20 mouse cellular contexts compared by ENCODE assay signal in genomic region chr11:25684731-25685130, GRCm38 (mm10).
A peak's percentile ranks its signal among the peaks of the same experiment; 100 is the strongest.
DNase-seq lines count a peak whose midpoint lies in the region; ATAC-seq lines count a peak whose summit lies in the region.
"Had no signal": no experiment of that assay in that cellular context is flagged by ENCODE, and none has a peak within 500 bp of the region (broad histone marks: within the 10 kb centered on the region; RNA-seq: fewer than 3 reads in every experiment).

No protein-coding gene starts in this region.

- peak; percentile 9 for DNase-seq in adrenal gland, postnatal 14 days
- DNase-seq in adrenal gland, adult (ENCODE audit: inconsistent age in 2 of 2, low spot score in 1 of 2), result no peak
- no peak for DNase-seq in frontal cortex, postnatal 14 days (ENCODE audit: low spot score in 2 of 2)
- DNase-seq in layer of hippocampus, adult 11-12 months (ENCODE audit: low spot score), result peak; percentile 62
- DNase-seq in layer of hippocampus, postnatal 14 days (ENCODE audit: low spot score in 2 of 2), result peak; percentile 57 to 92
- DNase-seq in heart, adult 8-10 months (ENCODE audit: low spot score), result no peak
- DNase-seq: cerebellum, adult 9-11 months; embryo, embryonic 11 days; gastrocnemius, postnatal 36 days; liver, postnatal 0 days; lung, postnatal 10 days; spleen, adult 18-20 months; thymus, postnatal 4 days had no signal

- ATAC-seq in frontal cortex, adult (ENCODE audit: low TSS enrichment), result peak; percentile 27; the same call in 1 of the 2 replicates
- no peak for ATAC-seq in activated CD4-positive, CD25-positive, alpha-beta regulatory T cell, adult 4 months
- ATAC-seq: CD4-positive, CD25-positive, alpha-beta regulatory T cell, adult 4 months; hindbrain, embryonic 16.5 days; intestine, postnatal 0 days; liver, postnatal 0 days; midbrain, embryonic 15.5 days; Patski had no signal

Comparison
In these comparisons a context has a peak if more than half of its experiments do, and no peak if none do; other contexts are left out.
1. DNase-seq: peak in adrenal gland, postnatal 14 days (single experiment), layer of hippocampus, adult 11-12 months (single experiment) and layer of hippocampus, postnatal 14 days (2 of 2); none in adrenal gland, adult (0 of 2), frontal cortex, postnatal 14 days (0 of 2) and heart, adult 8-10 months (single experiment).